Mouse (Mus musculus) myocyte (in vitro differentiated cells): ENCODE data around the gene Prrc2b. TPM values are rescaled to one million over a fixed set of nuclear protein-coding genes. Genes with fewer than 3 reads are reported as not detected.

Source experiments
- H3K27me3 ChIP-seq: one replicate; pipeline ENCODE4 v1.6.1; 2011; ENCODE audit not compliant: control insufficient read depth, insufficient read depth, insufficient read length
- H3K36me3 ChIP-seq: one replicate; pipeline ENCODE4 v1.6.1; 2011; ENCODE audit not compliant: control insufficient read depth, insufficient read depth
- H3K4me2 ChIP-seq: one replicate; pipeline ENCODE4 v1.6.1; 2011; ENCODE audit warnings: low read depth, control low read depth
- H3K4me3 ChIP-seq: one replicate; pipeline ENCODE4 v1.5.1; 2011; ENCODE audit warnings: mild to moderate bottlenecking, control low read depth, moderate library complexity
- H3K79me2 ChIP-seq: one replicate; pipeline ENCODE4 v1.6.1; 2011; ENCODE audit not compliant: control insufficient read depth, insufficient read depth
- H3ac ChIP-seq: one replicate; pipeline ENCODE4 v1.6.1; 2011; ENCODE audit not compliant: control insufficient read depth, insufficient read length
- CEBPB ChIP-seq: IDR thresholded peaks from 2 replicates; pipeline ENCODE4 v1.6.1; 2011; ENCODE audit warnings: mild to moderate bottlenecking, moderate library complexity; ENCODE audit not compliant: poor library complexity, insufficient read depth, severe bottlenecking
- E2F4 ChIP-seq: IDR thresholded peaks from one replicate; pipeline ENCODE4 v1.6.1; 2011; ENCODE audit warnings: mild to moderate bottlenecking, control low read depth, moderate library complexity; ENCODE audit not compliant: insufficient read depth
- MAX ChIP-seq: IDR thresholded peaks from one replicate; pipeline ENCODE4 v1.6.1; 2011; ENCODE audit warnings: low read depth, mild to moderate bottlenecking, control low read depth
- MYOD1 ChIP-seq, 3 experiments: IDR thresholded peaks; one replicate each; pipeline ENCODE4 v1.6.1; 2011; ENCODE audit warnings: control low read depth in 2 of 3, low read depth in 2 of 3, mild to moderate bottlenecking in 2 of 3, moderate library complexity in 1 of 3; ENCODE audit not compliant: insufficient read length in 2 of 3, control insufficient read depth in 1 of 3
- MYOG ChIP-seq, 3 experiments: IDR thresholded peaks; one replicate each; pipeline ENCODE4 v1.6.1; 2011; ENCODE audit warnings: control low read depth in 2 of 3, low read depth in 2 of 3, mild to moderate bottlenecking in 2 of 3; ENCODE audit not compliant: insufficient read length in 2 of 3, control insufficient read depth in 1 of 3, insufficient read depth in 1 of 3
- POLR2A ChIP-seq: IDR thresholded peaks from one replicate; pipeline ENCODE4 v1.6.1; 2011; ENCODE audit warnings: low read depth, mild to moderate bottlenecking, control low read depth, moderate library complexity; ENCODE audit not compliant: insufficient read length
- POLR2AphosphoS2 ChIP-seq: IDR thresholded peaks from one replicate; pipeline ENCODE4 v1.6.1; 2011; ENCODE audit warnings: low read depth, control low read depth; ENCODE audit not compliant: insufficient read length
- REST ChIP-seq: IDR thresholded peaks from one replicate; pipeline ENCODE4 v1.6.1; 2011; ENCODE audit warnings: mild to moderate bottlenecking, control low read depth, moderate library complexity; ENCODE audit not compliant: insufficient read depth, insufficient read length
- SRF ChIP-seq: IDR thresholded peaks from one replicate; pipeline ENCODE4 v1.6.1; 2011; ENCODE audit warnings: low read depth; ENCODE audit not compliant: control insufficient read depth, insufficient read length
- TCF12 ChIP-seq: IDR thresholded peaks from one replicate; pipeline ENCODE4 v1.6.1; 2011; ENCODE audit warnings: mild to moderate bottlenecking, control low read depth; ENCODE audit not compliant: poor library complexity, insufficient read depth, severe bottlenecking
- TCF3 ChIP-seq: IDR thresholded peaks from one replicate; pipeline ENCODE4 v1.6.1; 2011; ENCODE audit warnings: low read depth, control low read depth; ENCODE audit not compliant: insufficient read length
- USF1 ChIP-seq: IDR thresholded peaks from one replicate; pipeline ENCODE4 v1.6.1; 2011; ENCODE audit warnings: low read depth, mild to moderate bottlenecking, control low read depth, moderate library complexity
- polyA plus RNA-seq: library from polyadenylated mRNA; unstranded; fragments of >200 nt; fragmentation: generic; extraction: Trizol; gene quantifications from one replicate; pipeline ENCODE4 v1.2.1, GENCODE M21; 2012; ENCODE audit warnings: missing spikeins

Gene Prrc2b
- polyA plus RNA-seq, 1 experiment: 76.2 TPM

DNA sequence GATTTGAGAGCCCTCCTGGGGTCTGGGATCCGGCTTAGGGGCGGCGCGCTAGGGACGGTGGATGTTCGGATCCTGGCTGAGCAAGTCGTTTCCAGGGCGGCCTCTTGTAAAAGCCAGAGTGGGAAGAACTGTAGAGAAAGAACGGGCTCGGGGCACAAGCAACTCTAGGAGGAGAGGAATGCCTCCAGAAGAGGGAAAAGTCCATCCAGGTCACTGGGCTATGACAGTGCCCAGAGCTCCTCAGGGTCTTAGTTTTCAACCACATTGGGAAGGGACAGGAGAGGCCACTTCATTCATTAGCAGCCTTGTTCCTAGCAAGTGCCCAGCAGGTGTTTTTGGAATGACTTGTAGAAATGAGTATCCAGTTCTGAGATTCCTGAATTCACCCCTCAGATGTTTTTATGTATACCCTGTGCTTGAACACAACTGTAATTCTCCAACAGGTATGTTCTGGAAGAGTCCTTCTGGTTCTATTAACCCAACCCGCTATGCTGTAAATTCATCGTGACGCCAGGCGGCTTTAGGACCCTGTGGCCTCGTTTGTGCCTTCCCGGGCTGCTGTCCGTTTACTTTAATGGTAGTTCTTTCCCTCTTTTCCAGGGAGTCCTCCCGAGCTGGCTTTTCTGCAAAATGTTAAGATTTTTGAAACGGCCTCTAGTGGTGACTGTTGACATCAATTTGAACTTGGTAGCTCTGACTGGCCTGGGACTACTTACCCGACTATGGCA, 86.0 kb downstream of the Prrc2b start:
- no peaks in the 10 kb centered on the region for H3K27me3 ChIP-seq
- peak overlapping the region; percentile 86 for H3K4me3 ChIP-seq
- H3K79me2 ChIP-seq: no peaks in the 10 kb centered on the region
- no peak for TF ChIP-seq CEBPB
- no peak for TF ChIP-seq SRF
- no peak for TF ChIP-seq MYOD1 (IDR thresholded peaks at IDR 0.05; ENCODE audit: control insufficient read depth in 1 of 3, insufficient read length in 2 of 3, low read depth in 2 of 3)
- no peak for TF ChIP-seq USF1
- H3K36me3 ChIP-seq: peaks cover 13% of the 10 kb centered on the region
- peak overlapping the region; percentile 95 for H3K4me2 ChIP-seq
- H3ac ChIP-seq: peak overlapping the region; percentile 27

DNA sequence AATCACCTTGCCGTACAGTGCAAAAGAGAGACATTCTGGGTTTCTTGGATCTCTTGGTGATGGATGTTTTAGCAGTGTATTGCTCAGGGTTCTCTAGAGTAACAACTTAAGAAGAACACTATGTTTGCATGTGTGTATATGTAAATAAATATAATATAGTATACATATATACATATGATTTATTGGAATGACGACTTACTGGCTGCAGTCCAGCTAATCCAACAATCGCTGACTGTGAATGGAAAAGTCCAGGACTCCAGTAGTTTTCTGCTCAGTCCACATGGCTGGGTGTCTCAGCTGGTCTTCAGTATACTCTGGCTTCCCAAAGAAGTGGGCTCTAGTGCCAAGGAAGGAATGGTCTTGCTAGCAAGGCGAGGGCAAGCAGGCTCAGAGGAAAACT, 86.7 kb downstream of the Prrc2b start:
- TF ChIP-seq TCF12 (no peak), USF1 (no peak), SRF (no peak), E2F4 (no peak), MYOG (IDR thresholded peaks at IDR 0.05; ENCODE audit: control insufficient read depth in 1 of 3, insufficient read depth in 1 of 3, insufficient read length in 2 of 3, low read depth in 2 of 3) (no peak), POLR2A (no peak), POLR2AphosphoS2 (no peak), REST (no peak), MAX (no peak)
- H3K36me3 ChIP-seq: peaks cover 11% of the 10 kb centered on the region

DNA sequence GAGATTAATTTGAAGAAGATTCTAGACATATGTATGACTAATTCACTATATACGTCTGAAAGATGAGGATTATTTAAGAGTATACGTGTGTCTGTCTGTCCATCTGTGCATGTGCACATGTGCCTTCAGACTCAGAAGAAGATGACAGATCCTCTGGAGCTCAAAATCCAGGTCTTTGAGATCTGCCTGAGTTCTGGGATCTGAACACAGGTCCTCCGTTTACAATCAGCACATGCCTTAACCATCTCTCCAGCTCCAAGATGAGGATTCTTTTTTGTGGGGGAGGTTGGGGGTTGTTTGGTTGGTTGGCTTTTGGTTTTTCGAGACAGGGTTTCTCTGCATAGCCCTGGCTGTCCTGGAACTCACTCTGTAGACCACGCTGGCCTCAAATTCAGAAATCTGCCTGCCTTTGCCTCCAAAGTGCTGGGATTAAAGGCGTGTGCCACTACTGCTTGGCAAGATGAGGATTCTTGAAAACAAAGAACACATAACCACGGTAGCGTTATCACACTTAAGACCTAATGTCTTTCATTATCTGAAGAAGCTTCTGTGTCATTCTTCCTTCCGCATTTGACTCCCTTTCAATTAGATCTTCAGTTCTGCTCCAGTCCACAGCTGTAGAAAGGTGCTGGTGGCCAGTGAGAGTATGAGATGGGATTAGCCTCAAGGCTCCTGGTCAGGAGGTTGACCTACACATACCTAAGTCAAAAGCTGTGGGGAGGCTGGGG, 88.0 kb downstream of the Prrc2b start:
- no peaks in the 10 kb centered on the region for H3K36me3 ChIP-seq
- no peak overlapping the region for H3K4me3 ChIP-seq
- H3K79me2 ChIP-seq: no peaks in the 10 kb centered on the region
- H3ac ChIP-seq: no peak overlapping the region
- no peak overlapping the region for H3K4me2 ChIP-seq
- no peak for TF ChIP-seq USF1
- no peaks in the 10 kb centered on the region for H3K27me3 ChIP-seq

More for the DNA sequence above, 86.7 kb downstream of the Prrc2b start:
- no peaks in the 10 kb centered on the region for H3K27me3 ChIP-seq
- H3K4me2 ChIP-seq: peak overlapping the region; percentile 95
- H3ac ChIP-seq: no peak overlapping the region
- H3K4me3 ChIP-seq: peak overlapping the region; percentile 86
- H3K79me2 ChIP-seq: no peaks in the 10 kb centered on the region

DNA sequence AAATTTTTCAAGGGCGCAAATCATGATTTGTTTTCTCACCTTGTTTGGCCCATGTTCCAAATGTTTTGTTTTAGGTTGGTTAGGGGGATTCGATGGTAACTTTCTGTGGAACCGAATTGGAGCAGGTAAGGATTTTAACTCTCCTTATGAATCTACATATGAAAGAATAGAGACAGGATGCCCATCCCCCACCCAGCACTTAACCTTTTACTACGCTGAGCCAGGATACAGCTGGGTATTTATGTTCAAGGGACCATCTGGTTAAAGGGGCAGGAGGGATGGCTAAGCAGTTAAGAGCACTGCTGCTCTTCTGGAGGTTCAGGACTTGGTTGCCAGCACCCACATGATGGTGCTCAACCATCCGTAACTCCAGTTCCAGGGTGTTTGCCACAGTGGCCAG, 89.7 kb downstream of the Prrc2b start:
- H3K4me3 ChIP-seq: no peak overlapping the region
- no peaks in the 10 kb centered on the region for H3K27me3 ChIP-seq
- no peak overlapping the region for H3ac ChIP-seq
- TF ChIP-seq MYOG (IDR thresholded peaks at IDR 0.05; ENCODE audit: control insufficient read depth in 1 of 3, insufficient read depth in 1 of 3, insufficient read length in 2 of 3, low read depth in 2 of 3): no peak
- no peak for TF ChIP-seq MAX
- TF ChIP-seq TCF12: no peak
- no peak for TF ChIP-seq POLR2AphosphoS2
- TF ChIP-seq MYOD1 (IDR thresholded peaks at IDR 0.05; ENCODE audit: control insufficient read depth in 1 of 3, insufficient read length in 2 of 3, low read depth in 2 of 3): no peak
- H3K4me2 ChIP-seq: no peak overlapping the region
- H3K79me2 ChIP-seq: no peaks in the 10 kb centered on the region
- no peaks in the 10 kb centered on the region for H3K36me3 ChIP-seq

DNA sequence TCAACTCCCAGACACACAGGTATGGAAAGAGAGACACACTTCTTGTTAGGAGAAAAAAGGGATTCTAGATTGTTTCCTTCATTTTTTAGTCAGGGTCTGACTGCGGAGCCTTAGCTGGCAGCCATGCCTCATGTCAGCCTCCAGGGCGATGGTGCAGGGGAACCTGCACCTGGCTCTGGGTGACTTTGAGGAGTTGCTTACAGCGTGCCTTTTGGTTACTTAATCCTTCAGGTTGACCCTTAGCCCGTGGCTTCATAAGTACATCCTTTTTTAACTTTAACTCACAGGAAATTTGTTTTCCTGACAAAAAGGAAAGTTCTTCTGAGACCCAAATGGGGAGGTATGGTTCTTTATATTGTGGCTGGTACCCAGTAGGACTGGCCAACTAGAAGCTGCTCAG, 92.1 kb downstream of the Prrc2b start:
- TF ChIP-seq TCF12 (no peak), TCF3 (no peak), E2F4 (no peak), REST (no peak), MYOD1 (IDR thresholded peaks at IDR 0.05; ENCODE audit: control insufficient read depth in 1 of 3, insufficient read length in 2 of 3, low read depth in 2 of 3) (no peak), POLR2AphosphoS2 (no peak), CEBPB (no peak), POLR2A (no peak), MAX (no peak), MYOG (IDR thresholded peaks at IDR 0.05; ENCODE audit: control insufficient read depth in 1 of 3, insufficient read depth in 1 of 3, insufficient read length in 2 of 3, low read depth in 2 of 3) (no peak), SRF (no peak), USF1 (no peak)
- no peaks in the 10 kb centered on the region for H3K79me2 ChIP-seq
- no peak overlapping the region for H3K4me2 ChIP-seq
- no peak overlapping the region for H3ac ChIP-seq
- H3K27me3 ChIP-seq: no peaks in the 10 kb centered on the region
- H3K4me3 ChIP-seq: no peak overlapping the region
- H3K36me3 ChIP-seq: peaks cover 14% of the 10 kb centered on the region
